16 mouse cellular contexts compared by ENCODE assay signal in genomic region chr1:182358133-182358532, GRCm38 (mm10). TPM values are rescaled to one million over a fixed set of nuclear protein-coding genes. Genes with fewer than 3 reads are reported as not detected.
DNase-seq lines count a peak whose midpoint lies in the region; ATAC-seq lines count a peak whose summit lies in the region.
"Had no signal": no experiment of that assay in that cellular context is flagged by ENCODE, and none has a peak within 500 bp of the region (broad histone marks: within the 10 kb centered on the region; RNA-seq: fewer than 3 reads in every experiment).

No protein-coding gene starts in this region.

- DNase-seq in thymus, postnatal 0 days (ENCODE audit: low spot score) = peak; percentile 81
- no peak for DNase-seq in thymus, postnatal 25 days
- DNase-seq in layer of hippocampus, adult 8-10 months (ENCODE audit: low spot score in 2 of 2) = no peak
- DNase-seq in forebrain, embryonic 10.5 days (ENCODE audit: extremely low spot score, low spot score) = no peak
- DNase-seq in heart, postnatal 10 days = no peak
- DNase-seq: adrenal gland, adult 8-10 months; cerebellum, adult 18-20 months; liver, embryonic 13.5 days; lung, postnatal 10 days had no signal

- no peaks in the 10 kb centered on the region for H3K27me3 ChIP-seq in forebrain, embryonic 10.5 days (ENCODE audit: poor library complexity, severe bottlenecking)
- H3K27me3 ChIP-seq: hindbrain, embryonic 15.5 days; liver, embryonic 13.5 days; midbrain, embryonic 12.5 days had no signal

- intact Hi-C loops in heart, postnatal 10 days (cut with DNase I) = no loop called here

- H3K9me3 ChIP-seq in forebrain, embryonic 10.5 days = no peaks in the 10 kb centered on the region
- H3K9me3 ChIP-seq: hindbrain, embryonic 15.5 days; liver, embryonic 13.5 days; midbrain, embryonic 12.5 days had no signal

- ATAC-seq in activated CD4-positive, CD25-positive, alpha-beta regulatory T cell, adult 4 months = peak; percentile 99
- peak; percentile 37; the same call in 1 of the 2 replicates for ATAC-seq in megakaryocyte progenitor cell, adult 5-6 weeks (replicated peaks; ENCODE audit: poor library complexity)
- ATAC-seq: forebrain, embryonic 14.5 days had no signal

- WGBS in forebrain, embryonic 10.5 days = 91% methylated on average over 1 of the region's 1 CpGs

- H3K27ac ChIP-seq in forebrain, embryonic 10.5 days = no peak overlapping the region
- H3K27ac ChIP-seq: hindbrain, embryonic 15.5 days; layer of hippocampus, adult 2 months; left cerebral cortex, adult 2 months; liver, embryonic 13.5 days; midbrain, embryonic 12.5 days had no signal

- H3K4me1 ChIP-seq in forebrain, embryonic 10.5 days = no peaks in the 10 kb centered on the region
- H3K4me1 ChIP-seq: hindbrain, embryonic 15.5 days; midbrain, embryonic 12.5 days had no signal

- H3K36me3 ChIP-seq in forebrain, embryonic 10.5 days (replicated peaks) = no peaks in the 10 kb centered on the region
- H3K36me3 ChIP-seq: hindbrain, embryonic 15.5 days; liver, embryonic 13.5 days; midbrain, embryonic 12.5 days had no signal

- no peak overlapping the region for H3K4me3 ChIP-seq in forebrain, embryonic 10.5 days
- H3K4me3 ChIP-seq: hindbrain, embryonic 15.5 days; layer of hippocampus, adult 2 months; left cerebral cortex, adult 2 months; liver, embryonic 13.5 days; midbrain, embryonic 12.5 days had no signal

RNA-seq across cellular contexts. Expression of gene Fbxo28, which starts 16.7 kb away (rescaled TPM):
- 25.9 and 31.5 TPM in 2 replicates for polyA plus RNA-seq in thymus, postnatal 0 days (2015; fragmentation: Nextera tagmentation; extraction: Ambion mirVana)
- 1 to 10 TPM; 4.7 to 7.7 TPM for polyA plus RNA-seq in activated CD4-positive, CD25-positive, alpha-beta regulatory T cell, adult 4 months (2017; shearing (Covaris generic))
- 14.2 and 14.3 TPM in 2 replicates for total RNA-seq in megakaryocyte progenitor cell, adult 5-6 weeks (2015)
- 10.8 and 12.7 TPM in 2 replicates for total RNA-seq in megakaryocyte progenitor cell, adult 5-6 weeks (2017)
- 10 to 100 TPM; 42.6 to 52.8 (median 49.5) TPM for total RNA-seq in layer of hippocampus, adult 8-10 months (2022)
- 17.6 and 20.3 TPM in 2 replicates for polyA plus RNA-seq in forebrain, embryonic 10.5 days (2016; fragmentation: Nextera tagmentation; extraction: Ambion mirVana)
- total RNA-seq in heart, postnatal 10 days (2021) = 10 to 100 TPM; 23.5 to 26.1 TPM

RNA-seq across cellular contexts. Expression of gene Trp53bp2, which starts 50.8 kb away (rescaled TPM):
- polyA plus RNA-seq in thymus, postnatal 0 days (2015; fragmentation: Nextera tagmentation; extraction: Ambion mirVana) = 10.8 and 12.2 TPM in 2 replicates
- 1 to 10 TPM; 7.7 TPM for polyA plus RNA-seq in activated CD4-positive, CD25-positive, alpha-beta regulatory T cell, adult 4 months (2017; shearing (Covaris generic))
- 12.3 and 17.5 TPM in 2 replicates for total RNA-seq in megakaryocyte progenitor cell, adult 5-6 weeks (2015)
- total RNA-seq in megakaryocyte progenitor cell, adult 5-6 weeks (2017) = 7.5 and 10.6 TPM in 2 replicates
- total RNA-seq in layer of hippocampus, adult 8-10 months (2022) = 10 to 100 TPM; 29.3 to 34.7 (median 31.2) TPM
- 23.8 and 28.5 TPM in 2 replicates for polyA plus RNA-seq in forebrain, embryonic 10.5 days (2016; fragmentation: Nextera tagmentation; extraction: Ambion mirVana)
- 10 to 100 TPM; 17.2 to 20.3 TPM for total RNA-seq in heart, postnatal 10 days (2021)
